Mouse (Mus musculus) frontal cortex, postnatal 14 days (tissue): Measurements from ENCODE around the gene Ogfr.

Experiments
- DNase-seq, 2 experiments: peaks; one replicate each; pipeline ENCODE4 v3.0.0; 2022; ENCODE audit warnings: low spot score in 2 of 2

The Ogfr gene

GRCm38 (mm10) chr2:180600569-180601021 is 11.6 kb downstream of the Ogfr start:
- no peak for DNase-seq

- no peak for DNase-seq
Measured at GRCm38 (mm10) chr2:180604781-180605180, 15.7 kb downstream of the Ogfr start.

- DNase-seq, result no peak
Measured at GRCm38 (mm10) chr2:180610283-180610682, 21.2 kb downstream of the Ogfr start.

- DNase-seq, result no peak
Measured at GRCm38 (mm10) chr2:180611882-180612281, 22.8 kb downstream of the Ogfr start.

GRCm38 (mm10) chr2:180641576-180642554 is 52.8 kb downstream of the Ogfr start:
- no peak for DNase-seq

GRCm38 (mm10) chr2:180642555-180643260 is 53.7 kb downstream of the Ogfr start, which contains the start of gene Tcfl5:
Gene Tcfl5 (minus strand): TSS chr2:180642708.
- DNase-seq, result no peak

- DNase-seq, result no peak
Measured at GRCm38 (mm10) chr2:180643626-180644025, 54.6 kb downstream of the Ogfr start.
